Mouse (Mus musculus) granulocyte monocyte progenitor cell, adult 5-6 weeks (primary cell): Measurements from ENCODE around the gene Rab37. TPM values are rescaled to one million over a fixed set of nuclear protein-coding genes. Genes with fewer than 3 reads are reported as not detected.

Experiments used
- ATAC-seq: replicated peaks from 2 replicates; pipeline ENCODE4 v1.8.0; 2016; ENCODE audit warnings: mild to moderate bottlenecking, moderate TSS enrichment, inconsistent platforms; ENCODE audit not compliant: poor library complexity, severe bottlenecking
- total RNA-seq, 2 experiments: library from RNA; stranded (forward) in 1 of 2; stranded (reverse) in 1 of 2; fragments of 200-712, 200-1000 nt in 1 of 2; fragments of >200 nt in 1 of 2; fragmentation: Nextera tagmentation in 1 of 2; gene quantifications; 2 replicates each; pipeline ENCODE4 v1.2.3; 2014 to 2017

Rab37 gene
- total RNA-seq, 2 experiments from 2014 or later = 6.5 to 7.1 TPM

- ATAC-seq = peak; percentile 86
Measured at GRCm38 (mm10) chr11:115119409-115119808, 28.2 kb downstream of the Rab37 start.

- ATAC-seq = no peak
Measured at GRCm38 (mm10) chr11:115128483-115128882, 37.3 kb downstream of the Rab37 start.

GRCm38 (mm10) chr11:115129508-115130126 is 38.4 kb downstream of the Rab37 start:
- ATAC-seq = no peak

- no peak for ATAC-seq
Measured at GRCm38 (mm10) chr11:115131768-115132381, 40.6 kb downstream of the Rab37 start.

- peak; percentile 98 for ATAC-seq
Measured at GRCm38 (mm10) chr11:115133800-115134199, 42.6 kb downstream of the Rab37 start, which contains the start of gene Cd300lf. TSS of gene Cd300lf (minus strand) at chr11:115133992.

DNA sequence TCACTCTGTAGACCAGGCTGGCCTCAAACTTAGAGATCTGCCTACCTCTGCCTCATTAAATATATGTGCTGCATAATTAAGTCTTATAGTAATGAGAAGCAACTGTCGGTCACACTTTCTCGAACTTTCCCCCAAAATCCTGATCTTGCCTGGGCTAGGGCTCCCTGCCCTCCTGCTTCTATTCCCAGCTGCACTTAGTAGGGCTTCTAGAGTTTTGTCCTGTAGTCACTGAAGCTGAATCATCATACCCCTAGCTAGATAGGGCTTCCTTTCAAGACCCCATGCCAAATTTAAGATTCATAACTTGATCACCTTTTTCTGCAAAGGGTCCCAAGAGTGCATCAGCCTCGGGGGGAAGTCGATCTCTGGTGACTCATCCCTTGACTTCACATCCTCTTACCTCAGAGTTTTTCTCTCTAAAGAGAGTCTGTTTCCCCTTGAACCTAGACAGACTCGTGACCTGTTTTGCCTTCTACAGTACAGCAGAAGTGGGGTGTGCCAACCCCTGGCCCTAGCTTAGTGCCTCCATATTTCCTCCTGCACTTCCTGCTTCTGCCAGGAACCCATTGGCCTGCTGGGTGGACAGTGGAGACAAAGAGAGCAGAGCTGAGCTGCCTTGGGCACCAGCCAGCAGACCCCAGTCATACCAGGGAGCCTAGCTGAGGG is 47.5 kb downstream of the Rab37 start:
- peak; percentile 87 for ATAC-seq

DNA sequence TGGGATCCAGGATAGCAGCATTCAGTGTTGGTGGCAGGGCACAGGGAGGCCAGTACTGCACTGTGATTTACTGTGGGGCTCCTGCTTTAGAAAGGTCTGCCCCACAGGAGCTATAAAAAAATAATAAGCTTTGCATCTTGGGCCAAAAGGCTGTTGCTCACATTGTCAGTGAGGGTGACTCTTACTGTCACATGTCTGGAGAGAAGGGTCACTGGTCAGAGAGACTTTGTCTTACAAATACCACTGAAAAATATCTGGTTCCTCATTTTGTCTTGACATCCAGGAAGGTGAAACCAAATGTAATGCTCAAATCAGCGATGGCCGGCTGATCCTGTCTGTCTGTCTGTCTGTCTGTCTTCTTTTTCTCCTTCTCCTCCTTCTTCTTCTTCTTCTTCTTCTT is 50.7 kb downstream of the Rab37 start:
- peak; percentile 72 for ATAC-seq

GRCm38 (mm10) chr11:115147813-115148212 is 56.6 kb downstream of the Rab37 start:
- ATAC-seq = no peak

DNA sequence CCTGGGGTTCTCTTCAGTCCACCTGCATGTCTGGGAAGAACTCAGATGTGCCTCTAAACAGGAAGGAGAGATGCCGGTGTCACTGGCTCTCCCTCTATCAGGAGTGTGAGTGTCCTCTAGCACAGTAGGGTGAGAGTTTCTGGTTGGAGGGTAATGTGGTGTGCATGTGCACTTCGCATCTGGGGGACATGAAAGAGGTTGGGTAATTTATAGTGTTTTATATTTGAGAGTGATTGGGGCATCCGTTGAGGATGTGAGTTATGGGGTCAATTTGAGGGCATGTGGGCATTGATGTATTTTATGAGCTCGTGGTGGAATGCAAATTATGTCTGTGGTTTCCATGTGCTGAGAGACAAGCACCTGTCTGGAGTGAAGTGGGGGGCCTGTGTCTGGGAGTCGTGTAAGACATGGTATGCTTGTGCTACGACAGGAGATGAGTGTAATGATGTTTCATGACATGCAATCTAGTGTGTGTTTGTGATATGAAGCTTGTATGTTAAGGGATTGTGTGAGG is 59.6 kb downstream of the Rab37 start:
- no peak for ATAC-seq

DNA sequence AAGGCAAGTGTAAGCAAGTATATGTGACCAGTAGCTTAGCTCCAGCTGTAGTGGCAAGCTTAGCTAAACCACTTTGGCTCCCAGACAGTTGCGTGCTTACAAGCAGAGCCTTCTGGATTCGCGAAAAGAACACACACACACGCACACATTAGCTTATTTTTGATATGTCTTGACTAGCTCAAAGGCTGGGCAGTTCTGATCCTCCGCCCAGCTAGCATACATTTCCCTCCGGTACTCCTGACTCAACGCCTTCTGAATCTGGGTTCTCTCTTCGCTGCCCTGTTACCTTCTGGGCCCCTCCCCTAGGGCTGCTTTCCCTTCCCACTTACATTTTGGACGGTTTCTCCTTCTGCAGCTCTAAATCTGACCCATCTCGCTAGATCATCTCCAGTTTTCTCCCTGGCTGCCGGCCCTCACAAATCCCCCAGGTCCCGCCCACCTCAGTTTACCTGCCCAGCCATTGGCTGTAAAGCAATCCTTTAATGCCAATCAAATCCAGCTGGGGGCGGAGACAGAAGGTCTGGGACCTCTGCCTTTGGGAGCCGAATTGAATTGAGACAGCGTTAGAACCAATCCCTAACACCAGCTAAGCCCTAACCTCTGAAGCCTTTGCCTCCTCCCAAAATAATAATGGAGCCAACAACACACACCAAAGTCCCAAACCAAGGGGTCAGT is 60.7 kb downstream of the Rab37 start:
- ATAC-seq = no peak

GRCm38 (mm10) chr11:115153088-115153487 is 61.9 kb downstream of the Rab37 start:
- ATAC-seq = no peak

GRCm38 (mm10) chr11:115153699-115154292 is 62.6 kb downstream of the Rab37 start:
- peak; percentile 87 for ATAC-seq

- ATAC-seq = no peak
Measured at GRCm38 (mm10) chr11:115155053-115155634, 63.9 kb downstream of the Rab37 start.

- peak; percentile 14; the same call in 1 of the 2 replicates for ATAC-seq
Measured at GRCm38 (mm10) chr11:115157933-115158719, 66.9 kb downstream of the Rab37 start.

GRCm38 (mm10) chr11:115160016-115160797 is 69.0 kb downstream of the Rab37 start:
- ATAC-seq = no peak

- 0 out of 2 replicates have a peak, but pooled peaks have one; percentile 15 for ATAC-seq
Measured at GRCm38 (mm10) chr11:115160883-115161577, 69.8 kb downstream of the Rab37 start.

- ATAC-seq = peak; percentile 10
Measured at GRCm38 (mm10) chr11:115161578-115162204, 70.5 kb downstream of the Rab37 start.
